Mouse (Mus musculus) stomach, embryonic 16.5 days (tissue): Measurements from ENCODE around the gene Gm26657. TPM values are rescaled to one million over a fixed set of nuclear protein-coding genes. Genes with fewer than 3 reads are reported as not detected.

Experiments
- ATAC-seq: fragments of 200-750 bp; cut with Nextera tagmentation; 2 replicates; pipeline ENCODE4 v1.8.0; 2017; ENCODE audit warnings: moderate number of reproducible peaks, moderate TSS enrichment; ENCODE audit not compliant: insufficient read depth, low FRiP score
- H3K27ac ChIP-seq: fragments of 300-500 bp; sonication (generic); 2 replicates; pipeline ENCODE4 v1.5.1; 2014; ENCODE audit warnings: low read length
- H3K27me3 ChIP-seq: fragments of 300-500 bp; sonication (generic); 2 replicates; pipeline ENCODE4 v1.6.1; 2014; ENCODE audit warnings: low read length, control low read depth, mixed read lengths; ENCODE audit not compliant: control insufficient read depth, insufficient read depth
- H3K36me3 ChIP-seq: fragments of 300-500 bp; sonication (generic); 2 replicates; pipeline ENCODE4 v1.6.1; 2014; ENCODE audit warnings: low read length; ENCODE audit not compliant: control insufficient read depth, insufficient read depth
- H3K4me1 ChIP-seq: fragments of 300-500 bp; sonication (generic); 2 replicates; pipeline ENCODE4 v1.6.1; 2014; ENCODE audit warnings: low read length, control low read depth, mixed read lengths; ENCODE audit not compliant: control insufficient read depth, insufficient read depth
- H3K4me2 ChIP-seq: fragments of 300-500 bp; sonication (generic); 2 replicates; pipeline ENCODE4 v1.6.1; 2014; ENCODE audit warnings: low read depth, low read length, mixed read lengths
- H3K4me3 ChIP-seq: fragments of 300-500 bp; sonication (generic); replicated peaks from 2 replicates; pipeline ENCODE4 v1.5.1; 2014; ENCODE audit warnings: mild to moderate bottlenecking, low read length
- H3K9ac ChIP-seq: fragments of 300-500 bp; sonication (generic); 2 replicates; pipeline ENCODE4 v1.6.1; 2014; ENCODE audit warnings: low read length
- H3K9me3 ChIP-seq: fragments of 300-500 bp; sonication (generic); replicated peaks from 2 replicates; pipeline ENCODE4 v1.6.1; 2016; ENCODE audit warnings: low read length, control low read depth; ENCODE audit not compliant: control insufficient read depth
- WGBS: fragments of 180-500 bp; shearing (Covaris S2); extraction: QIAGEN DNeasy Blood & Tissue Kit; methylation state at CpG from one replicate; pipeline ENCODE4 v1.1.7; 2014; 5-methylcytosine and 5-hydroxymethylcytosine counted together
- polyA plus RNA-seq: library from polyadenylated mRNA; unstranded; fragments of >200 nt; fragmentation: Nextera tagmentation; extraction: Ambion mirVana; gene quantifications from 2 replicates; pipeline ENCODE4 v1.2.1, GENCODE M21; 2015

The Gm26657 gene
- polyA plus RNA-seq, 1 experiment from 2014 or later, result not detected

GRCm38 (mm10) chr4:56746345-56746744 lies 6.5 kb downstream of the Gm26657 start:
- Histone ChIP-seq H3K4me1 (no peaks in the 10 kb centered on the region), H3K9me3 (no peaks in the 10 kb centered on the region), H3K4me3 (no peak overlapping the region), H3K9ac (no peak overlapping the region), H3K27ac (no peak overlapping the region), H3K27me3 (no peaks in the 10 kb centered on the region), H3K4me2 (no peak overlapping the region), H3K36me3 (peaks cover 20% of the 10 kb centered on the region; the same call in 1 of the 2 replicates)
- 84% methylated on average over 2 of the region's 2 CpGs for WGBS
- no peak for ATAC-seq

DNA sequence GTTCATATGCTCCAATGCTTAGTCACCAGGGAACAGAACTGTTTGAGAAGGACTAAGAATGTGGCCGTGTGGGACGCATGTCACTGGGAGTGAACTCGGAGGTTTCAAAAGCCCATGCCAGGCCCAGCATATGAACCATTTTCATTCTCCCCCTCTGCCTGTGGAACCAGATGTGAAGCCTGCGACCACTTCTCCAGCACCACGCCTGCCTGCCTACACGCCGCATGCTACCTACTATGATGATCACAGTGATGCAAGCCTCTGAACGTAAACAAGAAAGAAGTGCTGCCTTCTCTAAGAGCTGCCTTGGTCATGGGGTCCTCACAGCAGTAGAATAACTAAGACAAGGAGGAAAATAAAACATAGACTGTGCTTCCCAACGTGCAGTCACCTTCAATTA lies 7.6 kb downstream of the Gm26657 start:
- Histone ChIP-seq H3K9me3 (no peaks in the 10 kb centered on the region), H3K4me2 (no peak overlapping the region), H3K27ac (no peak overlapping the region), H3K4me3 (no peak overlapping the region), H3K9ac (no peak overlapping the region), H3K27me3 (no peaks in the 10 kb centered on the region), H3K4me1 (no peaks in the 10 kb centered on the region), H3K36me3 (peaks cover 25% of the 10 kb centered on the region; the same call in 1 of the 2 replicates)
- ATAC-seq, result no peak
- 95% methylated on average over 9 of the region's 9 CpGs for WGBS

DNA sequence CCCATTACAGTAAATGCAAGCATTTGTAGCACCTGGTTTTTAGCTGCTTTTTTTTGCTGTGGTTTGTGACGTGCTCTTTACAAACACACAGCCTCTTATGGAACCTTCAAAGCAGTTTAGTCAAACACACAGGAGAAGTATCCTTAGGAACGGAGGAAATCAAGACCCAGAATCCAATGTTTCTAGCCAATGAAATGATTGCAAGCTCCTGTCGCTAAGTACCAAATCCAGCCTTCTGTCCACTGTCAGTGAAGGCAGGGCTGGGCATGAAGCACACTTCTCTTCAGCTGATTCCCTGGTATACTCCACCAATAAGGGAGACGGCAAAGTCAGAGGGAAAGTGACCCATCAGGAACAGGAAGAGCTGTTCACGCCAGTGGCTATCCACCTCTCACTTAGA lies 16.2 kb downstream of the Gm26657 start:
- 86% methylated on average over 5 of the region's 5 CpGs for WGBS
- Histone ChIP-seq H3K27ac (no peak overlapping the region), H3K27me3 (no peaks in the 10 kb centered on the region), H3K9me3 (no peaks in the 10 kb centered on the region), H3K4me1 (no peaks in the 10 kb centered on the region), H3K9ac (no peak overlapping the region), H3K4me3 (no peak overlapping the region), H3K4me2 (no peak overlapping the region), H3K36me3 (peaks cover 39% of the 10 kb centered on the region)
- no peak for ATAC-seq

DNA sequence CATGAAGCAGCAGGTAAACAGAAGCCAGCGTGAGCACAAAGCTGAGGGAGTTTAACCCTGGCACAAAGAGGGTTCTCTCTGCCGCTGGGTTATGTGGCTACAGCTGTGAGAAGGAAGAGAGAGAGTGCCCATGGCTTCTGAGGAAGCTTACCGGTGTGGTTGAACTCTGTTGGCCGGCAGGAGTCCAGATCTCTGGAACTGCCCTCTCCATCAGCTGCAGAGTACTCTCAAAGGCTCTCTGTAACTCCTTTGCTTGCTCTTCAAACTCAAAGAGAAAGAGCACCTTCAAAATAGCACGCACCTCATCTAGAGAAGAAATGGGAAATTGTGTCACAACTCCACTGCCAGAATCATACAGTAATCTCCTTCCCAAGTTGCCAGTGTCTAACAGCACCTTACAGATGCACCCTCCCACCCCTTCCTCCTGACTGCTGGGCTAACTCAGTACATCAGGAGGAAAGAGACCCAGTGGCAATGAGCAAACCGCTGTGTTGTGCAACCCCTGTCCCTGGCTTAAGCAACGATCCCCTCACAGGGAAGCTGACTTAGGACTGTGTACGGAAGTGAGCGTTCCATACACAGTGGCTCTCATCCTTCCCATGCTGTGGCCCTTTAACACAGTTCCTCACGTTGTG lies 17.2 kb downstream of the Gm26657 start:
- Histone ChIP-seq H3K9me3 (no peaks in the 10 kb centered on the region), H3K4me1 (no peaks in the 10 kb centered on the region), H3K4me2 (no peak overlapping the region), H3K27ac (no peak overlapping the region), H3K9ac (no peak overlapping the region), H3K36me3 (peaks cover 31% of the 10 kb centered on the region), H3K4me3 (no peak overlapping the region), H3K27me3 (no peaks in the 10 kb centered on the region)
- 88% methylated on average over 10 of the region's 10 CpGs for WGBS
- no peak for ATAC-seq

DNA sequence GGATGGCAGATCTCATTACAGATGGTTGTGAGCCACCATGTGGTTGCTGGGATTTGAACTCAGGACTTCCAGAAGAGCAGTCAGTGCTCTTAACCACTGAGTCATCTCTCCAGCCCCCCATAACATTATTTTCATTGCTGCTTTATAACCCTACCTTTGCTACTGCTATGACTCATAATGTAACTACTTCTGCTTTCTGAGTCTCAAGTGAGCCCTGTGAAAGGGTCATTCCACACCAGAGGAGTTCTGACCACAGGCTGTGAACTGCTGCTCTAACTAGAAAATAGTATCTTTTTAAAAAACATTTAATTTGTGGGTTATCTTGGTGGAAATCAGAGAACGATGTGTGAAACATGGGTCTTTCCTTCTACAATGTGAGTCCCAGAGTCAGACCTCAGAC lies 17.8 kb downstream of the Gm26657 start:
- Histone ChIP-seq H3K4me1 (no peaks in the 10 kb centered on the region), H3K4me2 (no peak overlapping the region), H3K27me3 (no peaks in the 10 kb centered on the region), H3K36me3 (peaks cover 34% of the 10 kb centered on the region), H3K9me3 (no peaks in the 10 kb centered on the region), H3K4me3 (no peak overlapping the region), H3K9ac (no peak overlapping the region), H3K27ac (no peak overlapping the region)
- 89% methylated on average over 1 of the region's 1 CpGs for WGBS
- ATAC-seq, result no peak

- no peak overlapping the region for H3K4me2 ChIP-seq
- no peaks in the 10 kb centered on the region for H3K9me3 ChIP-seq
- peaks cover 22% of the 10 kb centered on the region; the same call in 1 of the 2 replicates for H3K36me3 ChIP-seq
- 48% methylated on average over 5 of the region's 5 CpGs for WGBS
- no peak overlapping the region for H3K9ac ChIP-seq
- ATAC-seq, result peak; percentile 29; the same call in 1 of the 2 replicates
- H3K4me3 ChIP-seq, result no peak overlapping the region
- H3K4me1 ChIP-seq, result no peaks in the 10 kb centered on the region
- no peaks in the 10 kb centered on the region for H3K27me3 ChIP-seq
- H3K27ac ChIP-seq, result no peak overlapping the region
Observed at GRCm38 (mm10) chr4:56767861-56768284, 28.0 kb downstream of the Gm26657 start.

DNA sequence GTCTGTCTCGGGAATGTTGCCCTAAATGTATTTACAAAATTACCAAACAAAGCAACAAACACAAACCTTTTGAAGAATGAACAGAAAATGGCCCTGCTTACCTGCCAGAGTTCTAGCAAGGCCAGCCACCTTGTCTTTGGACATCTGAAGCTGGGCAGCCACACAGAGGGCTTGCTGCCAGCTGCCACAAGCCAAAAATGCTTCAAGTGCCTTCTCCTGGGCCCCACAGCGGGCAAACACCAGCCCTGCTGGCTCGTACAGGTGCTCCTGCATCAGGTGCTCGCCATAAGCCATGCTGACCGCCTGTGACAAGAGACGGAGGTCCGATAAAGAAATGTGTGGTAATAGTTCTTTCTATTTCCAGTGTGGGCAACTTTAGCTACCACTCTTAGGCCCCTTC lies 29.0 kb downstream of the Gm26657 start:
- ATAC-seq, result no peak
- 90% methylated on average over 7 of the region's 7 CpGs for WGBS
- Histone ChIP-seq H3K27me3 (no peaks in the 10 kb centered on the region), H3K9ac (no peak overlapping the region), H3K4me3 (no peak overlapping the region), H3K27ac (no peak overlapping the region), H3K4me1 (no peaks in the 10 kb centered on the region), H3K9me3 (no peaks in the 10 kb centered on the region), H3K4me2 (no peak overlapping the region), H3K36me3 (peaks cover 28% of the 10 kb centered on the region; the same call in 1 of the 2 replicates)

DNA sequence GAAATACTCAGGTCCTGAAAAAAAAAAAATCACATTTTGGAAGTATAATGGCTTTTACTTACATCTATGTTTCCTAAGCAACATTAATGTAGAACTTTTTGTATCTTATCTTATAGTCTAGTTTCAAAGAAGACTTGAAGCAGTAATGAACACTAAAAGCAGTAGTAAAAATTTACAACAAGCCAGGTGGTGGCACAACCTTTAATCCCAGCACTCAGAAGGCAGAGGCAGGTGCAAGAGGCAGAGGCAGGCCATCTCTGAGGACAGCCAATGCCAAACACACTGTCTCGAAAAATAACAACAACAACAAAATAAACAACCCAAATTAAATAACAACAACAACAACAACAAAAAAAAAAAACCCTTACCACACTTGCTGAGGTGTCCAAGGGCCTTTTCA lies 31.2 kb downstream of the Gm26657 start:
- no peak for ATAC-seq
- no peak overlapping the region for H3K4me3 ChIP-seq
- H3K27ac ChIP-seq, result no peak overlapping the region
- no peaks in the 10 kb centered on the region for H3K9me3 ChIP-seq
- no peak overlapping the region for H3K9ac ChIP-seq
- H3K4me1 ChIP-seq, result no peaks in the 10 kb centered on the region
- WGBS, result 48% methylated on average over 1 of the region's 1 CpGs
- H3K4me2 ChIP-seq, result no peak overlapping the region
- peaks cover 24% of the 10 kb centered on the region; the same call in 1 of the 2 replicates for H3K36me3 ChIP-seq
- no peaks in the 10 kb centered on the region for H3K27me3 ChIP-seq
